Mouse (Mus musculus): ENCODE measurements at regions not wholly inside any gene's neighbourhood (a gene's known extent, or its start where the extent isn't known, plus 50 kb on each side); places are given as distances from the start of the nearest gene placed in this dataset.

DNA sequence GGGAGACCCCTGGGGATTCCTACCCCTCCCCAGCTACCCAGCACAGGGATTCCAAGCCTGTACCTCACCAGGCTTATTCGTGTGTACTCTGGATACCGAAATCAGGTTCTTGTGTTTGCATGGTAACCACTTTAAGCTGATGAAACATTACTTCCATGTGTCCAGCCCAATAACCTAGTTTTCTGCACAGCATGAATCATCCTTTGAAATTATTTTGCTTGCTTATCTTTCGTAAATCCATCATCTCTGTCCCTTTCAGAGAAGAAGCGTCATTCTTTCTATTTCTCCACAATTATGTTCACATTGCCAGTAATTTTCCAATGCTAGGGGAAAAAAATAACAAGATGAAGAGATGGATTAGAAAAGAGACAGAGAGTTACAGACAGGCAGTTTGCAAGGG, 332.8 kb upstream of the Nmur2 start:
- H3K4me1 ChIP-seq (replicated peaks; ENCODE audit: control insufficient read depth in 2 of 2, insufficient read depth in 2 of 2, low read length in 1 of 2): no peaks in the 10 kb centered on the region
- 55% methylated on average over 4 of the region's 4 CpGs for WGBS (ENCODE audit: insufficient replicate concordance)
- no peak overlapping the region for H3K4me3 ChIP-seq (ENCODE audit: insufficient read depth in 1 of 2, low read depth in 2 of 2, low read length in 2 of 2)
- H3K27me3 ChIP-seq (ENCODE audit: control insufficient read depth, insufficient read depth, low read length): no peaks in the 10 kb centered on the region
- no peak overlapping the region for H3K27ac ChIP-seq
- no peaks in the 10 kb centered on the region for H3K36me3 ChIP-seq (replicated peaks; ENCODE audit: control insufficient read depth, insufficient read depth, low read depth)
- TF ChIP-seq CTCF (IDR thresholded peaks at IDR 0.05; ENCODE audit: low read depth) (no peak), EP300 (IDR thresholded peaks at IDR 0.05; ENCODE audit: low read depth) (no peak)
- DNase-seq (ENCODE audit: low read depth in 3 of 3, low spot score in 3 of 3) (no peak), ATAC-seq (ENCODE audit: insufficient read depth) (no peak)
- no peak overlapping the region for H3K9ac ChIP-seq (replicated peaks)
- H3K4me2 ChIP-seq (ENCODE audit: low read depth): no peak overlapping the region
- H3K9me3 ChIP-seq (ENCODE audit: control insufficient read depth, low read length): no peaks in the 10 kb centered on the region

DNA sequence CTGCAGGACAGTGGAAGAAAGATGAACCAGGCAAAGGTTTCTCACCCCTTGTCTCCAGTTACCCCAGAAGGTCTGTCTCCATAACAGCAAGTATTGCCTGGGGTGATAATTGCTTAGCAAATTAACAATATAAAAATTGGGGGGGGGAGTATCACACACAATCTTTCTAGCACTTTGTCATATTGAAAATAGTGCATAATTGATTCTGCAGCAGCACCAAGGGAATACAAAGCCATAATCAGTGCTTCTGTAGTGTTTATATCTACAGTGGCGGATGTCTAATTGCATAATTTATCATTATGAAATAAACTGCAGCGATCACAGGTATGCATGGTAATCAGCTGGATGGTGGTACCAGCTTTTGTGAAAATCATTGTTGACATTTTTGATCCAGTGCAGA, 316.9 kb upstream of the Nmur2 start:
- TF ChIP-seq EP300 (IDR thresholded peaks at IDR 0.05; ENCODE audit: low read depth) (no peak), CTCF (IDR thresholded peaks at IDR 0.05; ENCODE audit: low read depth) (no peak)
- Histone ChIP-seq H3K4me2 (ENCODE audit: low read depth) (no peak overlapping the region), H3K27ac (no peak overlapping the region), H3K27me3 (ENCODE audit: control insufficient read depth, insufficient read depth, low read length) (no peaks in the 10 kb centered on the region), H3K4me1 (replicated peaks; ENCODE audit: control insufficient read depth in 2 of 2, insufficient read depth in 2 of 2, low read length in 1 of 2) (no peaks in the 10 kb centered on the region), H3K9ac (replicated peaks) (no peak overlapping the region), H3K36me3 (replicated peaks; ENCODE audit: control insufficient read depth, insufficient read depth, low read depth) (no peaks in the 10 kb centered on the region), H3K4me3 (ENCODE audit: insufficient read depth in 1 of 2, low read depth in 2 of 2, low read length in 2 of 2) (no peak overlapping the region), H3K9me3 (ENCODE audit: control insufficient read depth, low read length) (no peaks in the 10 kb centered on the region)
- 49% methylated on average over 2 of the region's 2 CpGs for WGBS (ENCODE audit: insufficient replicate concordance)
- ATAC-seq (ENCODE audit: insufficient read depth): no peak
- DNase-seq (ENCODE audit: low read depth in 3 of 3, low spot score in 3 of 3): no peak

DNA sequence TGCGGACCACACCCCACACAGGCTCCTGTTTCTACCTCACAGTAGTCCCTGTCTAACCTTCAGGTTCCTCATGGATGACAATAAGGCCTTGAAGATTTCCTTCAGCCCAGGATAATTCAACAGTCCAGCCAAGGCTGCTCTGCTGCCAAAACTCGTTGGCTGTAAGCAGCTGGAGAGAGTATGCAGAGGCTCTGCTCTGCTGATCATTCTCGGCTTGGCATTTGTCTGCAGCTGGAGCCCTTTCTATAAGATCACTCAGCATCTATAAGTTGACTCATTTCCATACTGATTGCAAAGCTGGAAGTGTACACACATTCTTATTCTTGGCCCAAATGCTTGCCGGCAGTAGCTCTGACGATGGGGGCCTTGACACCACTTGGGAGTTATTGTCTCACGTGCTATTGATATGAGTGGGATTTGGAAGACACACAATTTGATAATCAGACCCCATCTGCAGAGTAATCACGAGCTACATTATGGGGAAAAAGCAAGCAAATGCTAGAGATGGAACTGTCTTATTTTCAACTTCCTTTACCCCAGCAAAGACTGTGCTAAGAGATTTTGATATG, 311.1 kb upstream of the Nmur2 start:
- no peaks in the 10 kb centered on the region for H3K36me3 ChIP-seq (replicated peaks; ENCODE audit: control insufficient read depth, insufficient read depth, low read depth)
- TF ChIP-seq CTCF (IDR thresholded peaks at IDR 0.05; ENCODE audit: low read depth) (no peak), EP300 (IDR thresholded peaks at IDR 0.05; ENCODE audit: low read depth) (no peak)
- H3K4me2 ChIP-seq (ENCODE audit: low read depth): no peak overlapping the region
- 56% methylated on average over 7 of the region's 7 CpGs for WGBS (ENCODE audit: insufficient replicate concordance)
- ATAC-seq (ENCODE audit: insufficient read depth): no peak
- no peak overlapping the region for H3K27ac ChIP-seq
- H3K27me3 ChIP-seq (ENCODE audit: control insufficient read depth, insufficient read depth, low read length): no peaks in the 10 kb centered on the region
- DNase-seq (ENCODE audit: low read depth in 3 of 3, low spot score in 3 of 3): no peak
- no peak overlapping the region for H3K4me3 ChIP-seq (ENCODE audit: insufficient read depth in 1 of 2, low read depth in 2 of 2, low read length in 2 of 2)
- no peaks in the 10 kb centered on the region for H3K4me1 ChIP-seq (replicated peaks; ENCODE audit: control insufficient read depth in 2 of 2, insufficient read depth in 2 of 2, low read length in 1 of 2)
- no peak overlapping the region for H3K9ac ChIP-seq (replicated peaks)
- H3K9me3 ChIP-seq (ENCODE audit: control insufficient read depth, low read length): no peaks in the 10 kb centered on the region

DNA sequence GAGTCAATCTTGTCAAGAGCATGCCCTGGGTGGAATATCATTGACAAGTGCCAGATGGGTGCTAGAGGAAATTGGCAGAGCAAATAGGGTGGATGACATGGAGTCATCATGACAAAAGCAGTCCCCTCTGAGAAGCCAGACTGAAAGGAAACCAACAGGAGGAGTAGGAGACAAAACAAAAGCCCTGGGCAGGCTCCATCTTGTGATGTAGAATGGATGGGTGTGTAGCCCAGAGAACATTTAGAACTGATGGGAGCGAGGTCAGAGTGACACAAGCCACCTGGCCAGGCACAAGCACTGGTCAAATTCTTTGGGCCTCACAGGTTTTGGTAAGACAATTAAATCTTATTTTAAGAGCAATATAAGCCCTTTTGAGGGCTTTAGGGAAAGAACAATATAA, 310.4 kb upstream of the Nmur2 start:
- Histone ChIP-seq H3K27me3 (ENCODE audit: control insufficient read depth, insufficient read depth, low read length) (no peaks in the 10 kb centered on the region), H3K4me1 (replicated peaks; ENCODE audit: control insufficient read depth in 2 of 2, insufficient read depth in 2 of 2, low read length in 1 of 2) (no peaks in the 10 kb centered on the region), H3K4me2 (ENCODE audit: low read depth) (no peak overlapping the region), H3K9me3 (ENCODE audit: control insufficient read depth, low read length) (no peaks in the 10 kb centered on the region), H3K9ac (replicated peaks) (no peak overlapping the region), H3K4me3 (ENCODE audit: insufficient read depth in 1 of 2, low read depth in 2 of 2, low read length in 2 of 2) (no peak overlapping the region), H3K27ac (no peak overlapping the region), H3K36me3 (replicated peaks; ENCODE audit: control insufficient read depth, insufficient read depth, low read depth) (no peaks in the 10 kb centered on the region)
- no peak for ATAC-seq (ENCODE audit: insufficient read depth)
- TF ChIP-seq EP300 (IDR thresholded peaks at IDR 0.05; ENCODE audit: low read depth): no peak
- no peak for TF ChIP-seq CTCF (IDR thresholded peaks at IDR 0.05; ENCODE audit: low read depth)
- WGBS (ENCODE audit: insufficient replicate concordance): 36% methylated on average over 1 of the region's 1 CpGs
- DNase-seq (ENCODE audit: low read depth in 3 of 3, low spot score in 3 of 3): no peak

DNA sequence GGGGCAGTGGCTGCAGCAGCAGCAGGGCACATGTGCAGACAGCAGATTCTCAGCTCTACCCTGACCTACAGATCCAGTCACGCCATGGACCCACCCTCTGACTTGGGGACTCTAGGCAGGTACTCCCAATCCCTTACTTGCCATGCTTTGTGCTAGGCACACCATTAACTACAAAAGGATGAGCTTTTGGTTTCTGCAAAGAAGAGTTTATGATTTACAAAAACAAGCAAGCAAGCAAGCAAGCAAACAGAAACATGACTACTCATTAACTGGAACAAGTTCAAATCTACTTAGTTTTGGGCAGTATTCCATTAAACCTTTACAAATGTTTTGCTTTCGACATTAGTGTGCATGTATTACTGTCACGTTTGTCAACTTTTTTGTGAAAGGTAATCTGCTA, 309.0 kb upstream of the Nmur2 start:
- Histone ChIP-seq H3K4me1 (replicated peaks; ENCODE audit: control insufficient read depth in 2 of 2, insufficient read depth in 2 of 2, low read length in 1 of 2) (no peaks in the 10 kb centered on the region), H3K4me3 (ENCODE audit: insufficient read depth in 1 of 2, low read depth in 2 of 2, low read length in 2 of 2) (no peak overlapping the region), H3K4me2 (ENCODE audit: low read depth) (no peak overlapping the region), H3K9ac (replicated peaks) (no peak overlapping the region), H3K27ac (no peak overlapping the region), H3K36me3 (replicated peaks; ENCODE audit: control insufficient read depth, insufficient read depth, low read depth) (no peaks in the 10 kb centered on the region), H3K9me3 (ENCODE audit: control insufficient read depth, low read length) (no peaks in the 10 kb centered on the region), H3K27me3 (ENCODE audit: control insufficient read depth, insufficient read depth, low read length) (no peaks in the 10 kb centered on the region)
- DNase-seq (ENCODE audit: low read depth in 3 of 3, low spot score in 3 of 3) (no peak), ATAC-seq (ENCODE audit: insufficient read depth) (no peak)
- TF ChIP-seq CTCF (IDR thresholded peaks at IDR 0.05; ENCODE audit: low read depth) (no peak), EP300 (IDR thresholded peaks at IDR 0.05; ENCODE audit: low read depth) (no peak)
- WGBS (ENCODE audit: insufficient replicate concordance): 53% methylated on average over 3 of the region's 3 CpGs
